Mouse (Mus musculus): ENCODE data around the gene Fndc3b.

- TF ChIP-seq CTCF (IDR thresholded peaks at IDR 0.05; ENCODE audit: low read depth) (no peak), EP300 (optimal IDR thresholded peaks at IDR 0.05) (no peak)
Observed at GRCm38 (mm10) chr3:27545651-27546050, 165.5 kb downstream of the Fndc3b start.
